Mouse (Mus musculus) kidney, postnatal 10 days (tissue): Measurements from ENCODE around the gene Atp2b4.
"Not testable (repeated sequence)": the region's sequence is repeated elsewhere in the genome, so short reads cannot be mapped to it uniquely, and the experiment has no call there.

ENCODE experiments used
- DNase-seq: peaks from one replicate; pipeline ENCODE4 v3.0.0; 2021; ENCODE audit warnings: mixed read lengths

Atp2b4 gene

DNA sequence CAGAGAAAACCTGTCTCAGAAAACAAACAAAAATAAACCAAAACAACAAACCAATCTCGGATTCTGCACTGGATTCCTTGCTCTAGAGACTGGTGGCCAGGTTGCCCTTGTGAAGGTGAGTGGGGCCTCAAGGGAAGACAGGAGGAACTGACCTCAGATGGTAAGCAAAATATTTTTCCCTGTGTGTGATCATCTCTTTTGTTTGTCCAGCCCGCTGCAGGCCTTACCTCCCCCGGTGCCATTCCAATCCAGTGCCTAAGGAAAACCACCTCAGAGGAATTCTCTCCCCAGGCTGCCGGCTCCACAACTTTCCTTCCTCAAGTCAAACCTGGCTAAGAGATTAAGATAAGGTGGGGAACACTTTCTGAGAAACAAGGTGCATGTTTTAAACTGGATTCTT lies 108.6 kb downstream of the Atp2b4 start:
- DNase-seq = no peak

DNA sequence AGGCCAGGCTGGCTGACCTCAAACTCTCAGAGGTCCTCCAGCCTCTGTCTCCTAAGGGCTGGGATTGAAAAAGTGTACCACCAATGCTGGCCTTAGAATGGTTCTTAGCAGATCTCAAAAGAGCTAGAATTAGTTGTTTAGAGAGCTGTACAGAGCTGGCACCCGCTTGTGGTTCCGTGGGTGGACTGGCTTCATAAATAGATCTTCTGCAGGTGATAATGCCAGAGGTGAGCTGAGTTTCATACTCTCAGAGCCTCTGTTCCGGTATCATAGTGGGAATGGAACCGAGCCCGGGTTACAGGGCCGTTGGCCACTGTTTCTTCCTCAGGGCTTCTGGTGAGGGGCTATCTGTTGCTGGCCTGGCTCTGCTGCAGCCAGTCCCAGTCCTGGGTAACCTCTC lies 109.8 kb downstream of the Atp2b4 start:
- DNase-seq = no peak

DNA sequence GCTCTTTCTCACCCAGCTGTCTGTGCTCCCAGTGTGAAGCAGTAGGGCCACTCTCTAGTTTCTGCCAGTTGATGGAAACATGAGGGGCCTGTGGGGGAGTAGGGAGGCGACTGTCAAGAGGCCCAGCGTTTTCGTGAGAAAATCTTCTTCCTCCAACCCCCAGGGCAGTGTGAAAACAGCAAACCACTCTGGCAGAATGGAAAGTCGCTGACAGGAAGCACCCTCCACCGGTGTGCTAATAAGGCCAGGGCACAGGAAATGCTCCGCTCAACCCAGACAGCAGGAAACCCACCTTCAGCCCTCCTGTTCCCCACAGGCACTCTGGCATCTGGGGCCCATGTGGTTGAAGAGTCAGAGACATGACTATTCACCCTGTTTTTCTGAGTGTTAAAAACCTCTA lies 110.9 kb downstream of the Atp2b4 start, which contains the start of gene Lax1:
TSS of gene Lax1 (minus strand) at position 212 of the 400 bp plus-strand sequence.
- no peak for DNase-seq

DNA sequence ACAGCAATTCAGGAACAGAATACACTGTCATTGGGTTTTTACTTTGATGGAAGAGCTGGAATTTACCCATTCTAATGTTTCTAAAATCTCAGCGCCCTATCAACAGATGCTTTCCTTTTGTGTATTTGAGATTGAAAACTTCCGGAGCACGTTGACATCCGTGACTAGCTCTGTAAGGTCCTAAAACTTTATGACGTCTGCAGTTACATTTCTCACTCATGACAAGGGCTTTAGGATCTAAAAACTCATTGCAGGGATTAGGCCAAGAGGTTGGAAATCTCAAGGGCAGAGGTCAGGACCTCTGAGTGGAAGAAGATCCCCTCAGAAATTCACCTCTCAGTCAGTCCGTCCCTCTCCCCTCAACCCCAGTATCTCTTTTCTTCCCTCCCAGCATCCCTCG lies 112.5 kb downstream of the Atp2b4 start:
- no peak for DNase-seq

DNA sequence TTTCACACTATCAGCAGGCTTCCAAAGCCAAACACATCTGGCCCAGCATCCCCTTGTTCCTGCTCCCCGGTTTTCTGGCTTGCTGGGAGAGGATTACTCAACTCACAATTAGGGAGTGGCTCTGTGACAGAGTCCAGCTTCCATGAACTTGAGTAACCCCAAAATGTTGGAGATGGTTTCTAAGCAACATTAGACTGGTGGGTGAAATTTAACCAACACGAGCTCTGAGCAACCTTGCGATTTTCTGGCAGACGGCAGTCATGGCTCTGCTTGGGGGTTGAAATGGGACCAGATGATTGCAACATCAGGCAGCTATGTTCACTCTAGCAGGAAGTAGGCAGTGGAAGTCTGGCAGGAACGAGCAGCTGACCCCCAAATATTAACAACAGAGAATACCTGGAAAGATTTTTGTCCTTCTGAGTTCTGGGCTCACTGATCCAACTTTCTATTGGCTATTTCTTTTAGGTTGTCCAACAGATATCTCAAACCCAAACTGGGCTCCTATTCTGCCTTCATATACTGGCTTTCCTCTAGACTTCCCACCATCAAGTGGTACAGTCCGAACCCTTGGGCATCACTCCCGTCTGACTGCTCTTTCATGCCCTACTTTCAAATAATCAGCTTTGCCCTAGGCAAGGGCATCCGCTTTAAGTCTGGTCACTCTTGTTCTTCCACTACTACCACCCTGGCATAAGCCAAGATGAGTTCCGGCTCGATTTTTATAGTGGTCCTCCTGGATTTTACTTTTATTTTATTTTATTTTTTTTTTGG lies 114.9 kb downstream of the Atp2b4 start:
- peak; percentile 54 for DNase-seq

DNA sequence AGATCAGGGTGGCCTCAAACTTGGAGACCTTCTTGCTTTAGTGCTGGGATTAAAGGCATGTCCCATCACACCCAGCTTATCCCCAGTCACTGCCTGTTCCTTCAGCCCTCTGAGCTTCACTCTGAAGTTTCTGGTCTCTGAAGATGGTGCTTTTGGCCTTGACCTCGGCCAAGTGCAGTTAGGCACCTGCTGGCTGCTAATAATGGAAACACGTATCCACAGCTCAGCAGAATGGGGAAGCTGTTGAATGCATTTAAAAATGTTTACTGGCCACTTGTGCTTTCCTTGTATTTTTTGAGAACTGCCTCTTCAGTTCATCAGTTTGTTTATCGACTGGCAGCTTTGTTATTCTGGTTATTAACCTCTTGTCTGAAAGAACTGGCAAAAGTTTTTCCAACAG lies 129.0 kb downstream of the Atp2b4 start:
- no peak for DNase-seq

DNA sequence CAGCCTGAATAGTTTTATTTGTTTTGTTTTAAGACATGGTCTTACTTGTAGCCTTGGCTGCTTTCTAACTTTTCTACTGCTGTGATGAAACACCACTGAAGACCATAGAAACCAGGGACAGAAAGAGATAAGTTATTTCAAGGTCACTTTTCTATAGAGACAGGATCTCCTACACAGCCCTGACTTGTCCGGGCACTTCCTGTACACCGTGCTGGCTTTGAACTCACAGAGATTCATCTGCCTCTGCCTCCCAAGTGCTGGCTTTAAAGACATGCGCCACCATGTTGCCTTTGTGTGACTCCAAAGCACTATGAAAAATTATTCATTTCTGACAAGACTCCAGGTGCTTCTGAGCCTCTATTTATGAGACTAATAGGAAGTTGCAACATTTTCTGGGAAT lies 129.6 kb downstream of the Atp2b4 start:
- no peak for DNase-seq

DNA sequence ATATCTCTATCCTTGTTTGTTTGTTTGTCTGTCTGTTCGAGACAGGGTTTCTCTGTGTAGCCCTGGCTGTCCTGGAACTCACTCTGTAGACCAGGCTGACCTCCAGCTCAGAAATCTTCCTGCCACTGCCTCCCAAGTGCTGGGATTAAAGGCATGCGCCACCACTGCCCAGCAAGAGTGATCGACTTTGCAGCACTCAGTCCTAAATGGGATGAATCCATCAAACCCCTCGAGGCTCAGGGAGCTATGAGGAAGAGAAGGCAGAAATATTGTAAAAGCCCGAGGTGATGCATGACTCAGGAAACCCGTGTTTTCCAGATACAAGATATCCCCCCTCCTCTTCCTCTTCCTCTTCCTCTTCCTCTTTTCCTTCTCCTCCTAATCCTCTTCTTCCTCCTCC lies 130.1 kb downstream of the Atp2b4 start:
- DNase-seq = no peak

DNA sequence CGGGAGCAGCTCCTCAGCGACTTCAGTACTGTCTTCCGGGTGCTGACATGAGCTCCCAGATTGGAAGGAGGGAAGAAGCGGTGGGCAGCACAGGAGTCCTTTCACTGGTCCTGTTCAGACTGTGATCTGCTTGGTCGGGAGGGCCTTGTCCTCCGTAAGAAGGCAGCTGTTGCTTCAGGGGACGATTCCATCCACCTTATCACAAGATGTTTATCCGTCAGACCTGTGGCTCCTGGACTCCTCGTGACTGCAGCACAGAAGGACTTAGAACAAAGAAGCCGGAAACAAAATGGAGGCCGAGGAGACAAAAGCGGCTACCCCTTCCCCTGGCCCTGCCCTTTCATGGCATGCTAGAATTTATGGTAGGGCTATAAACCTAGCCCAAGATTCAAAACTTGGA lies 130.7 kb downstream of the Atp2b4 start:
- no peak for DNase-seq

DNA sequence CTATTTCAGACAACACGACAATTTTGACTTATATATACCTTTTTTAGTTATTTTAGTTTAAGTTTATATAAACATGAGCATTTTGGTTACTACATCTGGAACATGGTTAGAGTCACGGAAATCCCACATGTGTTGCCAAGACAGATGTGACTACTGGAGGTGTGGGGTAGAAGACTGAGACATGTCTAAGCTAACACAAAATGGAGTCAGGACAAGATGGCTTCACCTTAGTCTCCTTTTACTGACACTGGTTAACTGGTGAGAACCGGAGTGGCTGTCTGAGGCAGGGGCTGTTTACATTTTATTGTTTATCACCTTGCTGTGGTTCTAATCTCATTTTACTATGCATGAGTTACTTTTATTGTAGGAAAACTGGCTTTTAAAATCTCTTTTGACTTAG lies 132.2 kb downstream of the Atp2b4 start:
- no peak for DNase-seq

DNA sequence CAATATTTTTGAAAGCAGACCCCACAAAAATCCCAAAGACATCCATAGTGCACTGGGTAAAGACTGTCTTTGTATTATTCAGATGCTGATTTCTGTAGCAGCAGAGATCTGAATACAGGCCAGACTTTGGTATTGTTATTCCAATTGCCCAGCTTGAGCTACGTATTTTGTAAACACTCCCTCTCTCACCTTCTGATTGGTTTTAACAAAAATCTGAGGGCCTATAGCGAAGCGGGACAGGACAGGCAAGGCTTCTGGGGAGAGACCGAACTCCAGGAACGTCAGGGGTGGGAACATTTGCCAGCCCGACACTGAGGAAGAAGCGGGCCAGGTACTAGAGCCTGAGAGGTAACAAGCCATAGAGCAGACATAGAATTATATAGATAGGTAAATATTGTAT lies 133.1 kb downstream of the Atp2b4 start:
- no peak for DNase-seq

DNA sequence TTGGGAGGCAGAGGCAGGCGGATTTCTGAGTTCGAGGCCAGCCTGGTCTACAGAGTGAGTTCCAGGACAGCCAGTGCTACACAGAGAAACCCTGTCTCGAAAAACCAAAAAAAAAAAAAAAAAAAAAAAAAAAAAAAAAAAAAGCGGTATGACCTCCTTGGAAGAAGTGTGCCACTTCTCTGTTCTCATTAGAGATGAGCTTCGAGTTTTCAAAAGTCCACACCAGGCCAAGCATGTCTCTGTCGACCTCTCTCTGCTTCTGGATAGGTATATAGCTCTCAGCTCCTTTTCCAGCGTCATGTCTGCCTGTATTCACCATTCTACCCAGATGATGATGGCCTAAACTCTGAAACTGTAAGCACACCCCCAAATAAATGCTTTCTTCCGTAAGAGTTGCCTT lies 135.1 kb downstream of the Atp2b4 start:
- DNase-seq = not testable (repeated sequence)

DNA sequence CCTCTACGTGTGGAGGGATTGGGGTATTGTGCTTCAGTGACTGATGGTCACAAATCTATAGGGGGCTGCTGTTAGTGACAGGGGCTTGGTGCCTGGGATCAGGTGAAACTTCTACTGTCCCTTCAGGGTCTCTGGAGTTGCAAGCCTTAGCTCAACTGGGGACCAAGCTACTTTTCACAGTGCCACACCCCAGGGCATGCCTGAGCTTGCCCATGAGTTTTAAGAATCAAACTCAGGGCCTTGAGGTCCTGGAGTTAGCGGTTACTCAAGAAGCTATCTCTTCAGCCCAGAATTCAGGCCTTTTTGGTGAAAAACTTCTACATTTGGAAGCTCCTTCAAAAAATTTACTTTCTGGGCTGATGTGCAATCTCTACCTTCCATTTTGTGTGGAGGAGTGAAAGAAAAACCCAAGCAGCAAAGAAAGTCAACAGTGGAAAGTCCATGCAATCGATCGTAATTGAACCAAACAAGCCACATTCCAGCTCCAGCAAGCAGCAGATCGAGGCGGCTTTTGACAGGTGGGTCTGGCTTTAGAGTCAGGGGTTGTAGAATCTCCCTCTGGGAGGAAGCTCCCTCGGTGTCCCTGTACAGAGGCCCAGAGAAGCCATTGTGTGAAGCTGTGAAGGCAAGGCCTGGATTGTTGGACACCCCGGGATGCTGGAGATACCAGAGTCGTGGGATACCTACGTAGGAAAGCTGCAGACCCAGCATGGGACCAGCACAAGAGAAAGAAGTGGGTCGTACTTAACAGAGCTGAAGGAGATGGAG lies 136.5 kb downstream of the Atp2b4 start:
- DNase-seq = no peak

DNA sequence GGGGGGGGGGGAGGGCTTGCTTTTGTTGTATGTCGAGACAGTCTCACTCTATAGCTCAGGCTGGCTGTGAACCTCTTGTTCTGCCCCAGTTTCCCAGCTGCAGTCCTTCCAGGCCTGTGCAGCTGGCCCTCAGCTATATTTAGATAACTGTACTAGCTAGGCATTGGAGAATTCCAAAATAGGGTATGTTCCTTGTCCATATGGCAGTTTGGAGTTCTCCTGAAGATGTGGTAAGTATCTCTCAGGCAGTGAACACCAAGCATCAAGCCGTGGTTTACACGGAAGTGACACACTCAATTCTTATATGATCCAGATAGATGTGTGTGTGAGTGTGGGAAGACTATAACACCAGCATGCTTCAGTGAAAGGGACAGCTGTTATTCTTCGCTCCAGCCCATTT lies 137.4 kb downstream of the Atp2b4 start:
- DNase-seq = no peak

DNA sequence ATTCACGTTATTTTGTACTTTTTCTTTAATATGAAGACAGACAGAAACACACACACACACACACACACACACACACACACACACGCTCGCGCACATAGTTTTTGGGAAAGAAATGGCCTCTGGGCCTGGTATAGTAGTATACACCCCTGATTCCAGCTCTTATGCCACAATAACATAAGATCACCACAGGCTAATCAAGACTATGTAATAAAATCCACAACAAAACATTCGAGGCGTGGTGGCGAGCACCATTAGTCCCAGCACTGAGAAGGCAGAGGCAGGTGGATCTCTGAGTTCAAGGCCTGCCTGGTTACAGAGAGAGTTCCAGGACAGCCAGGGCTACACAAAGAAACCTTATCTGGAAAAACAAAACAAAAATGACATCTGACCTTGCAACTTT lies 137.9 kb downstream of the Atp2b4 start:
- DNase-seq = no peak

DNA sequence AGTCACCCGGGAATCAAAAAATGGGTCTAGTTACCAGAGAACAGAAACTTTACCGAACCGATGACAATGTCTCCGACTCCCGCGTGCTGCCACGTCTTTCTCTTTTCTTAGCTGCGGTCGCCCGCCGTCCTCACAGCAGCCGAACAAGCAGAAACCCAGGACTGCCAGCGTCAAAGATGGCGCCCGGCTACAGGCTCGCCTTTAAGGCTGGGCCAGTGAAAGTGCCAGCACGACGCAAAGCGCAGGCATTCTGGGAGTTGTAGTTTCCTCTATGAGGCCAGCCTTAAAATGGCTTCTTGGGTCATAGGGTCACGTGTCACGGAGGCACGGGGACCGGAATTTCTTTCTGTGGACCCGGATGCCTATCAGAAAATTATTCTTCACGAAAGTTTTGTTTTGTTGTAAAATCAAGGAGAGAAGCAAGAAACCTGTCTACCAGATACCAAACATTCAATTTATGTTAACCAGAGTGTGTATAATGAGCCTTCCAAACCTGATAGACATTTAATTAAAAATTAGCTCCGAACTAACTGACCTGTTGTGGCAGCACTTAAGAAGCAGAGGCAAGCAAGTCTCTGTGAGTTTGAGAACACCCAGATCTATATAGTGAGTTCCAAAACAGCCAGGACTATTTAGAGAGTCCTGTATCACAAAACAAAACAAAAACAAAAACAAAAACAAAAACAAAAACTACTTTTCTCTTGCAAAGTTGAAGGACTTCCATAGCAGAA lies 139.5 kb downstream of the Atp2b4 start, which contains the start of gene Gm38394:
TSS of gene Gm38394 (minus strand) at position 116 of the 731 bp plus-strand sequence.
- peak; percentile 95 for DNase-seq

DNA sequence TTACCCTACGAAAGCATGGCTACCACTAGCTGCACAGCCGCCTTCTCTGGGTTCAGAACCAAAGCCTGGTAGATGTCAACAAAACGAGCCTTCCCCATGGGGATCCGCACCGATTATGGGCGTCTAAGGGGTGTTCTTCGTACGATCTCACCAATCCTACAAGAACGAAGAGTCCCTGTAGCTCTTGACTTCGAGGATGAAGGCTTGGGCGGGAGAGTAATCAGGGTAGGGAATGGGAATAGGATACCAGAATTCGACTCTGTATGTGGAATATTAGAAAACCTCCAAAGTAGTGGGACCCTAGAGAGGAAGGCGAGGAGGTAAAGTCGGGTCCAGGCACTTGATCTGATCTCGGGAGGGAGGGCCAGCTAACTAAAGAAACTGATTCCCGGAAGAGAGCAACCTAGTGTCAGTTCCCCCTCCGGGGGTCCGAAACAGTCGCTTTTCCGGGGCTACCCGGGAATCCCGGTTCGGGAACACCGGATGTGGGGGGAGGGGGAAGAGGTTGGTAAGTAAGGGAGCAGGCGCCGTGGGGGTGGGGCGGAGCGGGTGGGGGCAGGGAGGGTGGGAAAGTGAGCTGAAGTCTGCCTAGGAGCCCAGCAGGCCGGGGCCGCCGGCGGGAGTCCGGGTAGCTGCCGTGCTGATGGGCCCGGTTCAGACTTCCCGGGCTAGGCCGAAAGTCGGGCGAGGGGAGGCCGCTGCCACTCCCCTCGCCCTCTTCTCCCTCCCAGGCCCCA lies 140.2 kb downstream of the Atp2b4 start, which contains the start of gene Zbed6:
TSS of gene Zbed6 (minus strand) at position 420 of the 737 bp plus-strand sequence.
- peak; percentile 92 for DNase-seq

DNA sequence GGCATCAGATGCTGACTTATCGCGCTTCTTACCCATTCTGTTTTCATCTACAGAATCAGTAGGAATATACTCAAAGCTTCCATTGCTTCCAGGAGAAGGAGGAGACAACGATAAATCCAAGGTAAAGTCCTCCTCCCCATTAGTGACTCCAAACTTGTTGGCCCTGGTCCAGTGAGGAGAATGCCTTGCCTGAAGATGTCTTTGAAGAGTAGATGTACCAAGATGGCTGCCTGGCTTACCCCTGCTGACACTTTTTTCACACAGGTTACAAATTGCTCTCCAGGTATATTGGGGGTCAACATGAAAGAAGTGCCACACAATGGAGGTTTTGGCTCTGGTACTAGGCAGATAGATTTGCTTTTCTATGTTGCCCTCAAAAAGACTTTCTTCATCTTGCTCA lies 142.0 kb downstream of the Atp2b4 start:
- no peak for DNase-seq

DNA sequence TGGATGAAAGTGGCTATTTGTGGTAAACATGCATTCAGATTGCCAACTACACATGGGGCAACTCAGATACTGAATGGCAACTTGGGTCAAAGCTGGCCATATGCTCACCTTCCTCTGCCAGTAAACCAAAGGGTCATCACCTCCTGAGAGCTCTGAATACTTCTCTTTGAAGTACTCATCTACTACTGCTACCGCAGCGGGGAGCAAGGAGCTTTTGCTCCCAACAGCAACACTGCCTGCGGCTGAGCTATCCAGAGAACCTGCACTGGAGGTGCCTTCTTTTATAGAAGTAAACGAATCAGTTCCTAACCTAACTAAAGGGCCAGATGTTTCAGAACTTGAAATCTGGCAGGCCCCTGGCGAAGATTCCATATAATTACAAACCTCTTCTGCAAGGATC lies 144.0 kb downstream of the Atp2b4 start:
- no peak for DNase-seq

DNA sequence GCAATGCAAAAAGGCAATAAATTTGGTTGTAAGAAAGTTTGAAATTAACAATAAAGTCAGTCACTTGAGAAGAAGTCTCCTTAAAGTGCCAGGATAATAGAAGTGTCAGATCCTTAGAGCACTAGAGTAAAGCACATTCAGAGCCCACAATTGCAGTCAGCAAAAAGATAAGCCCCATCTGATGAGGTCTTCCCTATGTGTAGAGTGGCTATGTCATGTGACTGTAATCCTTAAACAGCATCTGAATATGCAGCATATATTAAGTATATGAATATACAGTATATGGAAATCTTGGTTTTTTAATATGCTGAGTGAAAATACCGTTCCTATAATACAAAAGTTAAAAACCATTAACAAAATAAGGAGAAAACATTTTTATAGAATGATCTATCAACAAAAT lies 147.8 kb downstream of the Atp2b4 start:
- DNase-seq = no peak

DNA sequence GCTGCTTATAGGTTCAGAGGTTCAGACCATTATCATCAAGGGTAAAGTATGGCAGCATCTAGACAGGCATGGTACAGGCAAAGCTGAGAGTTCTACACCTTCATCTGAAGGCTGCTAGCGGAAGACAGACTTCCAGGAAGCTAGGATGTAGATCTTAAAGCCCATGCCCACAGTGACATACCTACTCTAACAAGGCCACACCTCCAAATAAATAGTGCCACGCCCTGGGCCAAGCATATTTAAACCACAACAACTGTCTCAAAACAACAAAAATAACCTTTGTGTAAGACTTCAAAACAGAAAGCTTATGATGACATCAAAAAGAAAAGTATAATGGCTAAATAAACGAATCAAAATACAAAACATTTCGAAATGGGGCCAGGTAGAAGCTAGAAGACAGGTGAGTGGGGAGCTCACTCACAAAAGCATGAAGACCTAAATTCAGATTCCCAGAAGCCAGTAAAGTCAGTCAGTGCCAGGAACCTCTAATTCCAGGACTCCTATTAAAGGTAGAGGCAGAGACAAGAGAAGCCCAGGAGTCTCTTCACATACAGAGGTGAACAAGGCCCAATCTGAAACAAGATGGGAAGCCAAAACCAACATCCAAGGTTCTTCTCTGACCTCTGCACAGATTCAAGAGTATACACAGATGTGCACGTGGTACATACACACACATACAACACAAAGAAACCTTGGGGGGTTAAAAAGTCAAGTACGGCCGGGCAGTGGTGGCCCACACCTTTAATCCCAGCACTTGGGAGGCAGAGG lies 150.4 kb downstream of the Atp2b4 start:
- DNase-seq = no peak
